Mouse (Mus musculus) kidney, embryonic 14.5 days (tissue): ENCODE results near the gene Ccng2. TPM values are rescaled to one million over a fixed set of nuclear protein-coding genes. Genes with fewer than 3 reads are reported as not detected.

Experiments
- ATAC-seq: fragments of 200-750 bp; cut with Nextera tagmentation; 2 replicates; pipeline ENCODE4 v1.8.0; 2017; ENCODE audit warnings: moderate number of reproducible peaks, mild to moderate bottlenecking, moderate TSS enrichment, moderate library complexity; ENCODE audit not compliant: low FRiP score, low TSS enrichment
- H3K27ac ChIP-seq: fragments of 300-500 bp; sonication (generic); 2 replicates; pipeline ENCODE4 v1.5.1; 2014; ENCODE audit warnings: low read depth, mild to moderate bottlenecking, low read length, moderate library complexity, mixed read lengths
- H3K27me3 ChIP-seq: fragments of 300-500 bp; sonication (generic); 2 replicates; pipeline ENCODE4 v1.6.1; 2014; ENCODE audit warnings: mild to moderate bottlenecking, low read length; ENCODE audit not compliant: control insufficient read depth, insufficient read depth
- H3K36me3 ChIP-seq: fragments of 300-500 bp; sonication (generic); 2 replicates; pipeline ENCODE4 v1.6.1; 2014; ENCODE audit warnings: low read length, mixed read lengths; ENCODE audit not compliant: control insufficient read depth, insufficient read depth
- H3K4me1 ChIP-seq: fragments of 300-500 bp; sonication (generic); 2 replicates; pipeline ENCODE4 v1.6.1; 2014; ENCODE audit warnings: low read length, mixed read lengths; ENCODE audit not compliant: control insufficient read depth, insufficient read depth
- H3K4me2 ChIP-seq: fragments of 300-500 bp; sonication (generic); replicated peaks from 2 replicates; pipeline ENCODE4 v1.6.1; 2014; ENCODE audit warnings: low read depth, mild to moderate bottlenecking, low read length
- H3K4me3 ChIP-seq: fragments of 300-500 bp; sonication (generic); 2 replicates; pipeline ENCODE4 v1.5.1; 2014; ENCODE audit warnings: mild to moderate bottlenecking, low read length
- H3K9ac ChIP-seq: fragments of 300-500 bp; sonication (generic); 2 replicates; pipeline ENCODE4 v1.6.1; 2014; ENCODE audit warnings: low read depth, mild to moderate bottlenecking, low read length, moderate library complexity
- H3K9me3 ChIP-seq: fragments of 300-500 bp; sonication (generic); 2 replicates; pipeline ENCODE4 v1.6.1; 2016; ENCODE audit warnings: low read length; ENCODE audit not compliant: control insufficient read depth
- WGBS: fragments of 180-500 bp; shearing (Covaris S2); extraction: QIAGEN DNeasy Blood & Tissue Kit; methylation state at CpG from one replicate; pipeline ENCODE4 v1.1.7; 2014; 5-methylcytosine and 5-hydroxymethylcytosine counted together
- polyA plus RNA-seq: library from polyadenylated mRNA; unstranded; fragments of >200 nt; fragmentation: Nextera tagmentation; extraction: Ambion mirVana; gene quantifications from 2 replicates; pipeline ENCODE4 v1.2.1, GENCODE M21; 2014

The Ccng2 gene
- polyA plus RNA-seq, 1 experiment from 2014 or later: 69.4 TPM

- Histone ChIP-seq H3K27me3 (no peaks in the 10 kb centered on the region), H3K9ac (peak overlapping the region; percentile 98), H3K4me3 (peak overlapping the region; percentile 97), H3K9me3 (no peaks in the 10 kb centered on the region), H3K27ac (peak overlapping the region; percentile 95), H3K4me1 (peaks cover 7% of the 10 kb centered on the region; the same call in 1 of the 2 replicates), H3K4me2 (peak overlapping the region; percentile 65), H3K36me3 (peaks cover 30% of the 10 kb centered on the region)
- under 1% methylated on average over 48 of the region's 48 CpGs for WGBS
- peak; percentile 80 for ATAC-seq
Observed at GRCm38 (mm10) chr5:93267851-93268606, 972 bp downstream of the Ccng2 start.

GRCm38 (mm10) chr5:93270095-93270494, 3.0 kb downstream of the Ccng2 start:
- Histone ChIP-seq H3K36me3 (peaks cover 51% of the 10 kb centered on the region), H3K4me1 (peaks cover 6% of the 10 kb centered on the region; the same call in 1 of the 2 replicates), H3K9ac (no peak overlapping the region), H3K9me3 (no peaks in the 10 kb centered on the region), H3K27me3 (no peaks in the 10 kb centered on the region), H3K4me3 (peak overlapping the region; percentile 97; the same call in 1 of the 2 replicates), H3K4me2 (no peak overlapping the region; the same call in 1 of the 2 replicates), H3K27ac (no peak overlapping the region)
- no peak for ATAC-seq
- 57% methylated on average over 7 of the region's 7 CpGs for WGBS

GRCm38 (mm10) chr5:93270721-93271120, 3.7 kb downstream of the Ccng2 start:
- H3K4me1 ChIP-seq: peaks cover 6% of the 10 kb centered on the region; the same call in 1 of the 2 replicates
- ATAC-seq: no peak
- 92% methylated on average over 18 of the region's 18 CpGs for WGBS
- H3K27me3 ChIP-seq: no peaks in the 10 kb centered on the region
- H3K4me2 ChIP-seq: no peak overlapping the region
- H3K36me3 ChIP-seq: peaks cover 57% of the 10 kb centered on the region
- H3K9ac ChIP-seq: no peak overlapping the region
- no peak overlapping the region for H3K27ac ChIP-seq
- no peak overlapping the region for H3K4me3 ChIP-seq
- H3K9me3 ChIP-seq: no peaks in the 10 kb centered on the region

- no peaks in the 10 kb centered on the region for H3K4me1 ChIP-seq
- no peaks in the 10 kb centered on the region for H3K27me3 ChIP-seq
- 63% methylated on average over 14 of the region's 14 CpGs for WGBS
- H3K4me3 ChIP-seq: no peak overlapping the region
- H3K9me3 ChIP-seq: no peaks in the 10 kb centered on the region
- H3K36me3 ChIP-seq: peaks cover 5% of the 10 kb centered on the region; the same call in 1 of the 2 replicates
- no peak overlapping the region for H3K27ac ChIP-seq
- no peak overlapping the region for H3K9ac ChIP-seq
- ATAC-seq: 0 out of 2 replicates have a peak, but pooled peaks have one; percentile 60
- no peak overlapping the region for H3K4me2 ChIP-seq
Observed at GRCm38 (mm10) chr5:93282446-93283107, 15.5 kb downstream of the Ccng2 start.

GRCm38 (mm10) chr5:93283109-93283508, 16.1 kb downstream of the Ccng2 start:
- WGBS: 82% methylated on average over 7 of the region's 7 CpGs
- ATAC-seq: no peak
- no peak overlapping the region for H3K4me3 ChIP-seq

GRCm38 (mm10) chr5:93288553-93288952, 21.5 kb downstream of the Ccng2 start:
- H3K9ac ChIP-seq: no peak overlapping the region
- H3K4me1 ChIP-seq: no peaks in the 10 kb centered on the region
- 0 out of 2 replicates have a peak, but pooled peaks cover 8% of the 10 kb centered on the region for H3K9me3 ChIP-seq
- no peaks in the 10 kb centered on the region for H3K36me3 ChIP-seq
- H3K4me2 ChIP-seq: no peak overlapping the region
- H3K27ac ChIP-seq: no peak overlapping the region
- ATAC-seq: no peak
- no peaks in the 10 kb centered on the region for H3K27me3 ChIP-seq
- no peak overlapping the region for H3K4me3 ChIP-seq

More at GRCm38 (mm10) chr5:93283109-93283508, 16.1 kb downstream of the Ccng2 start:
- Histone ChIP-seq H3K27me3 (no peaks in the 10 kb centered on the region), H3K9ac (no peak overlapping the region), H3K27ac (no peak overlapping the region), H3K9me3 (no peaks in the 10 kb centered on the region), H3K36me3 (peaks cover under 1% of the 10 kb centered on the region; the same call in 1 of the 2 replicates), H3K4me2 (no peak overlapping the region), H3K4me1 (no peaks in the 10 kb centered on the region)

- Histone ChIP-seq H3K9me3 (0 out of 2 replicates have a peak, but pooled peaks cover 8% of the 10 kb centered on the region), H3K9ac (no peak overlapping the region), H3K4me1 (no peaks in the 10 kb centered on the region), H3K27me3 (no peaks in the 10 kb centered on the region), H3K36me3 (no peaks in the 10 kb centered on the region), H3K27ac (no peak overlapping the region), H3K4me2 (no peak overlapping the region), H3K4me3 (no peak overlapping the region)
- 49% methylated on average over 2 of the region's 2 CpGs for WGBS
- no peak for ATAC-seq
Observed at GRCm38 (mm10) chr5:93290282-93290681, 23.2 kb downstream of the Ccng2 start.

GRCm38 (mm10) chr5:93296341-93296746, 29.3 kb downstream of the Ccng2 start:
- WGBS: 69% methylated on average over 5 of the region's 5 CpGs
- H3K27ac ChIP-seq: no peak overlapping the region
- H3K27me3 ChIP-seq: no peaks in the 10 kb centered on the region
- no peak overlapping the region for H3K4me3 ChIP-seq
- H3K4me1 ChIP-seq: no peaks in the 10 kb centered on the region
- 0 out of 2 replicates have a peak, but pooled peaks cover 10% of the 10 kb centered on the region for H3K9me3 ChIP-seq
- ATAC-seq: no peak
- H3K9ac ChIP-seq: no peak overlapping the region
- no peak overlapping the region for H3K4me2 ChIP-seq
- H3K36me3 ChIP-seq: no peaks in the 10 kb centered on the region

- Histone ChIP-seq H3K9ac (no peak overlapping the region), H3K27ac (no peak overlapping the region), H3K36me3 (no peaks in the 10 kb centered on the region), H3K27me3 (no peaks in the 10 kb centered on the region), H3K4me1 (no peaks in the 10 kb centered on the region), H3K9me3 (peaks cover 14% of the 10 kb centered on the region; the same call in 1 of the 2 replicates), H3K4me3 (no peak overlapping the region), H3K4me2 (no peak overlapping the region)
- 83% methylated on average over 4 of the region's 4 CpGs for WGBS
- no peak for ATAC-seq
Observed at GRCm38 (mm10) chr5:93296754-93297153, 29.7 kb downstream of the Ccng2 start.
